Mouse (Mus musculus) spleen, adult 2 months (tissue): Measurements from ENCODE around the gene Asdurf.

Experiments used
- CTCF ChIP-seq: fragments of 200-500 bp; IDR thresholded peaks from 2 replicates; pipeline ENCODE4 v1.5.1; 2011; ENCODE audit warnings: mild to moderate bottlenecking, inconsistent platforms; ENCODE audit not compliant: insufficient read depth, insufficient read length, insufficient replicate concordance; ENCODE audit errors: extremely low read depth
- POLR2A ChIP-seq: fragments of 200-500 bp; IDR thresholded peaks from 2 replicates; pipeline ENCODE4 v1.6.1; 2011; ENCODE audit warnings: low read depth, low read length, inconsistent platforms

DNA sequence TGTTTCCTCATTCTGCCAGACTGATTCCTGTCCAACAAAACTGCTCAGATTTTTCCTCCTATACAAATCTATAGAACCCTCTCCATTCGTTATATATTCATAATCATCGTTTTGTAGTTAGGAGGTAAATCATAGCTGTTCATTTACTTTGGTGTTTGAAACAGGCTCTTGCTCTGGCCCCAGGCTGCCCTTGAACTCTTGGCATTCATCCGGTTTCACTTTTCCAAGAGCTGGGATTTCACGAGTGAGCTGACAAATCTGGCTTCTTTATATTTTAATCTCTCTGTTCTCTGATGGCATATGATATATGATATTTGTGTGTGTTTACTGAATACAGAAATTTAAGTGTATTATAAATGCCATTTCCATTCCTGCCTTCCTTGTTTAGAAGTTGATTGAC is 51.9 kb downstream of the Asdurf start:
- TF ChIP-seq CTCF (no peak), POLR2A (no peak)
